Comparison of ENCODE assay signal across 12 mouse cellular contexts in the genomic region with DNA sequence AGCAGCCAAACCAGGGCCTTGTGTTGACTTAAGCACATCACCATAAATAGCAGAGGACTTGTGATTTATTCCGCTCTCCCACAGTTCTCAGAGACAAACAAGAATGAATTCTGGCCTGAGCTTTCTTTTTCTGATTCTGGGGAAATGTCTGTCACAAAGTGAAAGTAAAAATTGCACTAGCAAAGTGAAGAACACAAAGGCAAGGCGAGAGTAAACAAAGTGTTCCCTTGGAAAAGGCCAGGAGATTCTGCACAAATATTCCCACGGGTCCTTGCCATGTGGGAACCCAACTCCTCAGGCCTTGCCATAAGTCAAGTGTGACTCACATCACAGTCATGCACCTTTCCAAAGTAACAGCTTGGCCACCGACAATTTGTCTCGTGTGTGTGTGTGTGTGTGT. TPM values are rescaled to one million over a fixed set of nuclear protein-coding genes. Genes with fewer than 3 reads are reported as not detected.
DNase-seq lines count a peak whose midpoint lies in the region; ATAC-seq and TF ChIP-seq lines count a peak whose summit lies in the region.
"Had no signal": no experiment of that assay in that cellular context is flagged by ENCODE, and none has a peak within 500 bp of the region (broad histone marks: within the 10 kb centered on the region; RNA-seq: fewer than 3 reads in every experiment).

No protein-coding gene starts in this region.

- no peaks in the 10 kb centered on the region for H3K79me2 ChIP-seq in myocyte (ENCODE audit: control insufficient read depth, insufficient read depth)

- H3ac ChIP-seq in myocyte (ENCODE audit: control insufficient read depth, insufficient read length) = no peak overlapping the region

- peak overlapping the region; percentile 41; the same call in 1 of the 2 replicates for H3K27ac ChIP-seq in liver, postnatal 0 days (ENCODE audit: low read depth)
- no peak overlapping the region for H3K27ac ChIP-seq in forebrain, embryonic 13.5 days
- H3K27ac ChIP-seq: liver, embryonic 15.5 days had no signal

- TF ChIP-seq POLR2A in myocyte (IDR thresholded peaks at IDR 0.05; ENCODE audit: insufficient read length, low read depth) = no peak

- 77% methylated on average over 5 of the region's 5 CpGs for WGBS in liver, postnatal 0 days (ENCODE audit: insufficient replicate concordance)
- WGBS in forebrain, embryonic 13.5 days = 94% methylated on average over 5 of the region's 5 CpGs

- no peak for TF ChIP-seq EP300 in liver, postnatal 0 days (IDR thresholded peaks at IDR 0.05; ENCODE audit: low read depth)

- no peak for ATAC-seq in liver, postnatal 0 days
- ATAC-seq in forebrain, embryonic 13.5 days = no peak
- ATAC-seq: inflammation-experienced regulatory T-cells, adult 6 months had no signal

- H3K4me3 ChIP-seq in liver, postnatal 0 days (ENCODE audit: low read depth, low read length) = no peak overlapping the region
- H3K4me3 ChIP-seq in myocyte = no peak overlapping the region
- H3K4me3 ChIP-seq in forebrain, embryonic 13.5 days = no peak overlapping the region
- H3K4me3 ChIP-seq: liver, embryonic 15.5 days had no signal

- H3K27me3 ChIP-seq in liver, postnatal 0 days (ENCODE audit: insufficient read depth, low read length) = no peaks in the 10 kb centered on the region
- H3K27me3 ChIP-seq in myocyte (ENCODE audit: control insufficient read depth, insufficient read depth, insufficient read length) = no peaks in the 10 kb centered on the region
- no peaks in the 10 kb centered on the region for H3K27me3 ChIP-seq in forebrain, embryonic 13.5 days

- H3K4me1 ChIP-seq in liver, postnatal 0 days (ENCODE audit: insufficient read depth) = peaks cover 21% of the 10 kb centered on the region
- H3K4me1 ChIP-seq in forebrain, embryonic 13.5 days = no peaks in the 10 kb centered on the region

- H3K9me3 ChIP-seq in liver, postnatal 0 days (ENCODE audit: low read length) = no peaks in the 10 kb centered on the region
- no peaks in the 10 kb centered on the region for H3K9me3 ChIP-seq in forebrain, embryonic 13.5 days (replicated peaks)
- H3K9me3 ChIP-seq: liver, embryonic 15.5 days had no signal

- no peak for TF ChIP-seq CTCF in liver, postnatal 0 days (IDR thresholded peaks at IDR 0.05; ENCODE audit: low read depth)

- H3K9ac ChIP-seq in liver, postnatal 0 days (replicated peaks) = no peak overlapping the region
- no peak overlapping the region for H3K9ac ChIP-seq in forebrain, embryonic 13.5 days
- H3K9ac ChIP-seq: liver, embryonic 15.5 days had no signal

- H3K4me2 ChIP-seq in liver, postnatal 0 days (ENCODE audit: low read depth, low read length) = no peak overlapping the region
- H3K4me2 ChIP-seq in myocyte (ENCODE audit: low read depth) = peak overlapping the region; percentile 37
- no peak overlapping the region for H3K4me2 ChIP-seq in forebrain, embryonic 13.5 days
- H3K4me2 ChIP-seq: liver, embryonic 15.5 days had no signal

- peak; percentile 32 for DNase-seq in adrenal gland, adult 2 months
- DNase-seq in adrenal gland, adult 18-20 months (ENCODE audit: low spot score in 2 of 2) = no peak
- DNase-seq in liver, postnatal 0 days = no peak
- DNase-seq in liver = no peak
- DNase-seq in kidney, adult 18-20 months = peak; percentile 10
- no peak for DNase-seq in cerebellum, adult 9-10 months
- DNase-seq: midbrain, embryonic 14.5 days had no signal

- peaks cover 18% of the 10 kb centered on the region for H3K36me3 ChIP-seq in liver, postnatal 0 days (replicated peaks; ENCODE audit: insufficient read depth, low read length)
- H3K36me3 ChIP-seq in myocyte (ENCODE audit: control insufficient read depth, insufficient read depth) = peaks cover 41% of the 10 kb centered on the region
- H3K36me3 ChIP-seq in forebrain, embryonic 13.5 days (ENCODE audit: poor library complexity, severe bottlenecking) = peaks cover 44% of the 10 kb centered on the region

TF ChIP-seq in myocyte, 11 proteins besides CTCF, POLR2A, EP300 and RAD21:
- TF ChIP-seq SRF (IDR thresholded peaks at IDR 0.05; ENCODE audit: control insufficient read depth, insufficient read length, low read depth) (no peak), E2F4 (IDR thresholded peaks at IDR 0.05; ENCODE audit: insufficient read depth) (no peak), USF1 (IDR thresholded peaks at IDR 0.05; ENCODE audit: low read depth) (no peak), TCF3 (IDR thresholded peaks at IDR 0.05; ENCODE audit: insufficient read length, low read depth) (no peak), TCF12 (IDR thresholded peaks at IDR 0.05; ENCODE audit: insufficient read depth, poor library complexity, severe bottlenecking) (no peak), MYOD1 (IDR thresholded peaks at IDR 0.05; ENCODE audit: control insufficient read depth in 1 of 3, insufficient read length in 2 of 3, low read depth in 2 of 3) (no peak), POLR2AphosphoS2 (IDR thresholded peaks at IDR 0.05; ENCODE audit: insufficient read length, low read depth) (no peak), MYOG (IDR thresholded peaks at IDR 0.05; ENCODE audit: control insufficient read depth in 1 of 3, insufficient read depth in 1 of 3, insufficient read length in 2 of 3, low read depth in 2 of 3) (no peak), MAX (IDR thresholded peaks at IDR 0.05; ENCODE audit: low read depth) (no peak), CEBPB (IDR thresholded peaks at IDR 0.05; ENCODE audit: insufficient read depth, poor library complexity, severe bottlenecking) (no peak), REST (IDR thresholded peaks at IDR 0.05; ENCODE audit: insufficient read depth, insufficient read length) (no peak)
TF ChIP-seq in myocyte: peak in this region for 0.

RNA-seq across cellular contexts. Expression of gene U90926, which starts 9.5 kb away (rescaled TPM):
- not detected for total RNA-seq in adrenal gland, adult 2 months (2021)
- polyA plus RNA-seq in adrenal gland, adult 2 months (2012; rRNA removed) = not detected in 2 replicates
- total RNA-seq in adrenal gland, adult 18-20 months (2021) = not detected
- not detected in 2 replicates for polyA plus RNA-seq in liver, postnatal 0 days (2015; fragmentation: Nextera tagmentation; extraction: Ambion mirVana)
- polyA plus RNA-seq in myocyte (2012; fragmentation: generic; extraction: Trizol) = not detected
- polyA plus RNA-seq in forebrain, embryonic 13.5 days (2015; fragmentation: Nextera tagmentation; extraction: Ambion mirVana) = not detected in 2 replicates
- total RNA-seq: granulocyte monocyte progenitor cell, adult 5-6 weeks had no signal
- polyA plus RNA-seq: inflammation-experienced regulatory T-cells, adult 6 months; liver, embryonic 15.5 days; midbrain, embryonic 14.5 days had no signal

RNA-seq across cellular contexts. Expression of gene Ppef2, which starts 50.4 kb away (rescaled TPM):
- total RNA-seq in adrenal gland, adult 2 months (2021) = under 1 TPM in 1 of 2 experiments, not detected in 1; 0.12 TPM
- 0.16 and 0.24 TPM in 2 replicates for polyA plus RNA-seq in adrenal gland, adult 2 months (2012; rRNA removed)
- total RNA-seq in adrenal gland, adult 18-20 months (2021) = not detected
- polyA plus RNA-seq in liver, postnatal 0 days (2015; fragmentation: Nextera tagmentation; extraction: Ambion mirVana) = 0.15 TPM in 1 of 2 replicates, not detected in the other
- 0.18 TPM for polyA plus RNA-seq in myocyte (2012; fragmentation: generic; extraction: Trizol)
- polyA plus RNA-seq in forebrain, embryonic 13.5 days (2015; fragmentation: Nextera tagmentation; extraction: Ambion mirVana) = 0.38 TPM in 1 of 2 replicates, not detected in the other
- total RNA-seq: granulocyte monocyte progenitor cell, adult 5-6 weeks had no signal

Comparison
In these comparisons a context has a peak if more than half of its experiments do, and no peak if none do; other contexts are left out.
1. DNase-seq: peak in adrenal gland, adult 2 months (single experiment) and kidney, adult 18-20 months (single experiment); none in adrenal gland, adult 18-20 months (0 of 2), liver, postnatal 0 days (single experiment), liver (single experiment) and cerebellum, adult 9-10 months (single experiment).